Mouse (Mus musculus): Measurements from ENCODE around the gene Ctdspl.

- TF ChIP-seq CTCF (IDR thresholded peaks at IDR 0.05; ENCODE audit: low read depth) (no peak), EP300 (IDR thresholded peaks at IDR 0.05; ENCODE audit: low read depth) (no peak)
Observed at GRCm38 (mm10) chr9:119082039-119082438, 155.8 kb downstream of the Ctdspl start.
